Mouse (Mus musculus): ENCODE results near the gene Hgd.
A peak's percentile ranks its signal among the peaks of the same experiment; 100 is the strongest.
"Not testable (repeated sequence)": the region's sequence is repeated elsewhere in the genome, so short reads cannot be mapped to it uniquely, and the experiment has no call there.

Hgd gene

DNA sequence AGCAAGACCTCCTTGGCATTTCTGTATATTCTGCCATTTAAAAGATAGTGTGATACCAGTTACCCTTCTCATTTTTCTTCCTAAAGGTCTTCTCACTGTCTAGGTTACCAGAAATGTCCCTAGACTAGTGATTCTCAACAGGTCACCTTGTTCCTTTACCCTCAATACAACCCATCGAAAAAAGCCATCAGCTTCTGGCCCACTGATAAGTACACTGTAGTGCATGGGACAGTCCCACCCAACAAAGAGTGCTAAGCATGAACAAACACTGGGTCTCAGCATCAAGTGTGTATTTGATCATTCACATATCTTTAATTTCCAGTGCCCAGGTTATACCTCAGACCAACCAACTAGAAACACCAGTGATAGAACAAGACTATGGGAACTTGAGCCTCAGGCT, 55.1 kb downstream of the Hgd start:
- no peak for DNase-seq

DNA sequence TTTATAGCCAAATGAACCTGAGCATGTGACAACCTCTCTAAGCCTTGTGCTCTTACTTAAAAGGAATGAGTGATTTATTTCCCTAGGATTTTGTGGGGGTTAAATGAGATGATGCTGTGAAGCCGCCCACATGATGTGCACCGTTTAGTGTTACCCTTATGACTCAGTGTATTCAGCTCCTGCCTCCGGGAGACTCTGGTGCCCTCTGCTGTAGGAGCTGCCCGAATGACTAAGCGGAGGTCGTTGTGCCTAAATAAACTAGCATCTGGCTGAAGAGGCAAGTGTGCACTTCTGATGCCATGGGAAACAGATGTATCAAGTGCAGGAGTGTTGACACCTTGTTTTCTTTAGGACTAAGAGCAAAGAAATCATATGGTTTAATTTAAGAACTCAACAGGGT, 56.2 kb downstream of the Hgd start:
- no peak for DNase-seq

DNA sequence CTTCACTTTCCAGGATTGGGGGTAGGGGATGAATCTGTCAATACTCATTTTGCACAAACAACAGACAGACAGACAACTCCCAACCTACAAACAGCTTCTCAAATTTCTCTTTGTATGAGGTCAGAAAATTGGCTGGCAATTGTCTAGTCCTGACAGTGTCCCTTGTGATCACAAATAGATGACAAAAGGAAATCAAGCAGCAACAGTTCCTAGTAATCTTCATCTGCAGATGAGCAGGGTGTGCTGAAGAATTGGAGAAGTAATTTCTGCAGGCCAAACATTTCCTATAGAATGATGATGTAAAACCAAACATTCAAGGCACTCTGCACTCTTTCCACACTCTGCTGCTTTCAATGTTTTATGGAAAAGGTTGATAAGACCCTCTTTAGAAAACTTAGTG, 57.8 kb downstream of the Hgd start:
- DNase-seq: no peak

DNA sequence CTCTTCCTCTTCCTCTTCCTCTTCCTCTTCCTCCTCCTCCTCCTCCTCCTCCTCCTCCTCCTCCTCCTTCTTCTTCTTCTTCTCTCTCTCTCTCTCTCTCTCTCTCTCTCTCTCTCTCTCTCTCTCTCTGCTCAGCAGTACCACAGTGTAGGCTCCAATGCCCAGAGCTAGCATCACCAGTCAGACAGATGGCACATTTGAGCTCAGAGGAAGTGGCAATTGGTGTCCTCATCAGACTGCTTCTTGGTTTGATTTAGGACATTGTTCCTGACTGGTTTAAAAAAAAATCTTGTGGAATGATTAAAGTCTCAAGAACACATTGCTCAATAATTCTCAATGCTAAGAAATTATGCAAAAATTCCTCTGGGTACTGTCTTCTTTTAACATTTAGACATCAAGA, 60.6 kb downstream of the Hgd start:
- not testable (repeated sequence) for DNase-seq

DNA sequence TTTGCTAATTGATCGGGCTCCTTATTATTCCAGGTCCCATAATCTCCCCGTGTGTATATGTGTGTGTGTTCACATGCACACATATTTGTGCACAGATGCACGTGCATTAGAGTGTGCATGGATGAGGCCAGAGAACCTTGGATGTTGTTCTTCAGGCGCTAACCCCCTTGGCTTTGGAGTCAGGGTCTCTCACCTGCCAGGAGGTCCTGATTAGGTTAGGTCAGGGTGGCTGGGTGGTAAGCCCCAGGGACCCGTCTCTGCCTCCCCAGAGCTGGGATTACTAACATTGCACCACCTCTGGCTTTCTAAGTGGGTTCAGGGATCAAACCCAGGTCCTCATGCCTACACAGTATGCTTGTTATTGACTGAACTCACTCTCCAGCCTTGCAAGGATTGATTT, 64.5 kb downstream of the Hgd start:
- DNase-seq: no peak

DNA sequence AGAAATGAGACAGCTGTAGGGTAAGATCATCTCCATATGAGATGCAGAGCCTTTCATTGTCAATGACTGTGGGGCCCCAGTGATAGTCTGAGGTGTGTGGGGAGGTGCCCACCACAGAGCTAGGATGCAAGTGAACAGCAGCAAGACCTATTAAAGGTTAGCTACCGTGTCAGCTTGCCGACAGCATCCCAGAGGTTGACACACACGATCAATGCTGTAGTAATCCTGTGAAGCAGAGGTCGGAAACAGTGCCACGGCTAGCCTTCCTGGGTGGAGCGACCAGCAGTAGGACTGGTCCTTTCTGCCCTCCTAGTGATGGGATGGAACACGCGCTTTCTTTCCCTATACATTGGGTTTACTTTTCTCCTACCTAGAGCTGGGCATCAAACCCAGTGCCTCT, 65.3 kb downstream of the Hgd start:
- no peak for DNase-seq

DNA sequence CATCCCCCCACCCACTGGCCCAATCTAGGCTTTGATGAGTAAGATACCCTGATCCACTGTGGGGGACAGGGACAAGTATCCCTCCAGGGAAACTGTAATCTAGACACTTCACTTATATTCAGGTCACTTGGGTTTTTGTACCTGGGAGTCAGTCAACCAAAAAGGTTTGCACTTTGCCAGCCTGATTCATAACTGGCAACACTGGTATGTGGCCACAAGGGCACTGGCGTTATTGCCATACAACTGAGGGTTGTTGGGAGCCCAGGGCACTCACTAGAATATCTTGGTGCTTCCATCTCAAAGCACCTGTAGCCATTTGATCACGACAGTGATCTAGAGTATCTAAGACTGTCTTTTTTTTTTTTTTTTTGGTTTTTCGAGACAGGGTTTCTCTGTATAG, 65.8 kb downstream of the Hgd start:
- DNase-seq: no peak

DNA sequence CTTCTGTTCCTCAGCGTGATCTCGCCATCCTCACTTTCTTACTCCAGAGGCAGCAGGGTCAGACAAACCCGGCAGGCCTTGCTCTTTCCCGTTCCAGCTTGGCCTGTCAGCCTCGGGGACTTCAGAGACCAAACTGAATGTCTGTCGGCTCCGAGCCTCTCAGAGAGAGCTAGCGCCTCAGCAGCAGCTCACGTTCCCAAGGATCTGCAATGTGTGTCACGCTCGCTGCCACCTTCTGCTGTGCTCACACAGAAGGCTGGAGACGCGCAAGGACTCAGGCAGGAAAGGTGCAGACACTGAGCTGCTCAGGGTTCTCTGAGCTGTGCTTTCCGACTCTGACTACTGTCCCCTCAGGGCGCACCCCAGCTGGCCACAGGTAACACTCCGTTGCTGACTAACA, 67.1 kb downstream of the Hgd start:
- no peak for DNase-seq

DNA sequence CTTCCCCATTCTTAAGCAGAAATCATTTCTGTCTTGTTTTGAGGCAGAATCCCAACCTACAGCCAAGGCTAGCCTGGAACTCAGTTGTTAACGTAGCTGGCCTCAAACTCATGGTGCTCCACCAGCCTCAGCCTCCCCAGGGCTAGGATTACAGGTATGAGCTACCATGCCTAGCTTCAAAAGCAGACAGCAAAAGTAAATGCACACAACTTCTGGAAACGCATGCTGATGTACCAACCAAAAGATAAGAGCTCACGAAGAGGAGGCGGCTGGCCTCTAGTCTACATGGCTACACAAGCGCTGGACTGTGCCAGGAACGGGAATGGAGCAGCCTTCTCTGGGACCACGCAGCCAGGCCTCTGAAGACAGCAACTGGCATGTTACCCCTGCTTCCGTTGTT, 68.0 kb downstream of the Hgd start:
- DNase-seq: no peak

DNA sequence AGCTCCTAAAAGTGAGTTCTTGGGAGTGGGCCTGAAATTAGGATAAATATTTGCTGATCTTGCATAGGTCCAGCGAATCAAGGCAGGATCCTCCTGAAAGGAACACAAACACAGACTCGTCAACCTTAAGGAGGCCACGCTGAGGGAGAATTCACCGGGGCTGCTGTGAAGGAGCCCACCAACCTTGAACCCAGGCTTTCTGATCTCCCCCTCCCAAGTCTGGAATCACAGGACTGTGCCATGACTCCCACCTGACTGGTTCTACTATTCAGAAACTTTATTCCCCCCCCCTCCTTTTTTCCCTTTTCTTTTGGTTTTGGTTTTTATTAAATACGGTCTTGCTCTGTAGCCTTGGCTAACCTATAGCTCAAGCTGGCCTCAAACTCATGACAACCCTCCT, 69.1 kb downstream of the Hgd start:
- DNase-seq: no peak

DNA sequence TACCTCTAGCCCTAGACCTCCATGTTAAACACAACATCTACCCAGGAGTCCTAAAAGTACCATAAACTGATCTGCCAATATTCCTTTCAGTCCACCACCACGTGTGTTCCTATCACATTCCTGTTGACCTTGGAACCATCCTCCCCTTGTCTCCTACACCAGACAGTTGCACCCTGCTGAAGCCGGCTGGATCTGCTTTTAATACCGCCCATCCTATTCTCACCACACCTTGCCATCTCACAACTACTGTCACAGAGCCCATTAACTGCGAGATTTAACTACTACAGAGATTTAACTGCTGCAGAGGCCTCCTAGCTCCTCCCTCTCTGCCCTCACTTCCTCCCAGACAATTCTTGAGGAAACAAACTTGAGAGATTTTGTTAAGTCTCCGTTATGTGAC, 71.5 kb downstream of the Hgd start:
- DNase-seq: no peak

DNA sequence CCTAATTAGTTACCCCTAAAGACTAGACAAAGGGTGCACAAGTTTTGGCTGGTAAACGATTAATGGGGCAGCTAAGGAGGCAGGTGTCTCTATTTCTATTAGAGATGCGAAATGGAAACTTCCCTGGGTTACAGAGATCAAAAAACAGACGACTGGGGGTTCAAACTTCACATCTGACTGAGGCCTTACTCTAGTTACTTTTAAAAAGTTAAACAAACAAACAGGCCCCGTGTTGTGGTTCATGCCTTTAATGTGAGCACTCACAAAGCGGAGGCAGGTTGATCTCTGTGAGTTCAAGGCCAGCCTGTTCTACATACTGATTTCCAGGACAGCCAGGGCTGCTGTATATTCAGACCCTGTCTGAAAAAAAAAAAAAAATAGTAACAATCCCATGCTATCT, 72.7 kb downstream of the Hgd start:
- DNase-seq: no peak

DNA sequence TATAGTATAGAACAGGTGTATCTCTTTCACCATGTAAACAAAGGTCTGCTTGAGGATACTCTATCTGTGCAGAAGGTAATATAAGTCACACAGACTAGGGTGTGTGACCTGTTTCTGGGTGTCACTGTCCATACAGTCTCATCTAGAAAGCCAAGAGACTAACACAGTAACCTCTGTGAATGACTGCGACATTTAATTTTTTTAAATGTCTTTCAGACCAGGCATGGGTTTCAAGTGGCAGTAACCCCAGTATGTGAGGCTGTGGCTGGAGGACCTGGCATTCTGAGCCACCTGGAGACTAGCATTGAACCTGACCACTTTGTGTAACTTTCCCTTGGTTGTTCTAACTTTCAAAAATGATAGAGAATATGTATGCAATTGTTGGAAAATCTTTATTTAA, 73.1 kb downstream of the Hgd start:
- no peak for DNase-seq

DNA sequence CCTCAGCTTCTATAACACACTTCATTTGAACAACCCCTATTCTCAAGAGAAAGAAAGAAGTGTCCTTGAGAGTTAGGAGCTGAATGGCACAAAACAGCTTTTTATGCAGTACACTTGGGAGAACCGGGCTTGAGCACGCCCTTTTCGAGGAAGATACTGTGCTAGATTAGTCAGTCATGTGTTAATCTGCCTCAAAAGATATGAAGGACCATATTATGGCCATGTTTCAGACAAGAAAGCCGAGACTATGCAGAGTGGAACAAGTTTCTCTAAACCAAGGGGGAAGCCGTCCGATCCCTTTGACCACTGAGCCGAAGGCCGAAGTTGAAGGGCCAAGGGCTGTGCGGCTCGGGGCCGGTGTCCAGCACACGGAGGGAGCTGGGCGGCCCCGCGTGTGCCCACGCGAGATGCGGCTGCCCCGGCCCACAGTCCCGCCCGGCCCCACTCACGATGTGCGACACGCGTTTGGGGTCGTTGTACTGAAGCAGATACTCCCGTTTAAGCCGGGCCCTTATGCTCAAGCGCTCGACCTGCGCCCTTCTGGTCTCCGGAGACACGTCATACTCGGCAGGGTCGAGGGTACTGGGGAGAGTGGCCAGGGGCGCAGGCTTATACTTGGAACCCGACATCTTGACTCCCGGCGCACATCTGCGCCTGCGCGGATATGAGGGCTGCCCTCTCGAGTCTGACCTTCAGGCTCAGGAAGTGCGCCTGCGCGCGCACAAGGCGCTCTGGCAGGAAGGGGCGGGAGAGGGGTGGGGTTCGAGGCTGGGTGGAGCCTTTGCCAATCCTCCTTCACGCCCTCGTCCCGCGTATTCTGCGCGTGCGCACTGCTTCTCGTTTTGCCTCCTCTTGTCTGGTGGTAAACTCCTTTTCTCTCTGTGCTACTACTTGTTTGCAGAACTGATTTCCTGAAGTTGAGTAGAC, 74.0 kb downstream of the Hgd start, which contains the start of gene Ndufb4:
Ndufb4 (minus strand) TSS at position 723 of the 927 bp plus-strand sequence.
- peak; percentile 94 for DNase-seq

DNA sequence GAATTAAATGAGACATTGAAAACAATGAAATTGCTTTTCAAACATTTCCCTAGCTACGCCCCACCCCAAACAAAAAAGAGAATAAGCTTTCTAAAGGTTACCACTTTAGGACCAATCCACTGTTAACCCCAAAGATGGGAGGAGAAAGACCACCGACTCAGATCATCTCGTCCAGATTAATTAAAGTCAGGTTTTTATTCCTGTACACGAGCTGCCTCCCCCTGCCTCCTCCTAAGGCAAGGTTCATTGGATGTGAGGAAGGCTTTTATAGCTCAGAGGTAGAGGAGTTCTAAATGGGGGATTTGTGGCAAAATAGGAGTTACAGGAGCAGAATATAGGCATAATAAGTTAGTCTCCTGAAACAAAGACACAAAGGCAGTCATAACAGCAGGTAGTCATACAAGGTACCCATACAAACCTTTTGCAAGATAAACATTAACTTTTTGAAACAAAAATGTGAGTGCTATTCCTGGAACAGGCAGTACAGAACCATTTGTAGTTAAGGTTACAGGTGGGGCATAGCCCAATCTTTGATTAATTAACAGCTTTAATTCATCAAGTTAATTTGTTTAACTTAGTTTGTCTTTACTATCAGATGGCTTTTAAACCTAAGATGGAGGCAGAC, 75.0 kb downstream of the Hgd start:
- DNase-seq: no peak

DNA sequence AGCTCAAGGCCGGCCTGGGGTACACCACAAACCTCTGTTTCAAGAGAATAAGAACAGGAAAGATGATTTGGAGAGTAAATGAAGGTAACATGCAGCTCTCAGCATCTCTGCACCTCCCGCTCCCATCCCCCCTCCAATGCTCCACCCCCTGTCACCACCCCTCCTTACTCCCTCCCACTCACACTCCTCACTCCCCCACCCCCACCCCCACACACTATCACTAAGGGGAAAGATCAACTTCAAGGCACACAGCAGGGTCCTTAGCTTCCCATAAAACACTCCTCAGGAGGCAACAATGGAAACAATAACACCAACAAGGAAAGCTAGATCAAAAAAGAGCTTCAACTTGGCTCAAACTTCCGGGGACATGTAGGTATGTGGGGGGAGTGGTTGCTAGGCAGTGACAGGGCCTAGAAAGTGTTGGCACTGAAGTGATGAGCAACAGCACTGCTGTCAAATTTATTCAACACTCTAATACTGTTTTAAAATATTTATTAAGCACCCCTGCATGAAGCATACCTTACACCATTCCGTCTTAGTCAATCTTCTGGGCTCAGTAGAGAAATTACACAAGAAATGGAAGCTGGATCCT, 75.9 kb downstream of the Hgd start:
- no peak for DNase-seq

DNA sequence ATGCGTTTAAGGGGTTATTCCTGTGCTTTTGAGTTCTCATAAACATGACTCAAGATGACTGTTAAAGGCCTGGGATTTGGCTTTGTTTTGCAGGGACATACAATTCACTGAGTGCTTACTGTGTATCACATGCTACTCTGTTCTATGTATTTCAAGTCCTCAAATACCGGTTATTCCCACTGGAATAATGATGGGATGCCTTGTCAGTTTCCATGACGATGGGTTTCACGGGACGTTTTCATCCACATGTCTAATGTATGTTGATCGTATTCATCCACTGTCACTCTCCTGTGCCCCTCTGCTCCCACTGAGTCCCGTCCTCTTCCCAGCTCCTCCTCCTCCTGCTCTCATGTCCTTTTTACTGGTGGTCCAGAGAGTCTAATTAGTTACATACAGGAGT, 76.8 kb downstream of the Hgd start:
- DNase-seq: no peak

DNA sequence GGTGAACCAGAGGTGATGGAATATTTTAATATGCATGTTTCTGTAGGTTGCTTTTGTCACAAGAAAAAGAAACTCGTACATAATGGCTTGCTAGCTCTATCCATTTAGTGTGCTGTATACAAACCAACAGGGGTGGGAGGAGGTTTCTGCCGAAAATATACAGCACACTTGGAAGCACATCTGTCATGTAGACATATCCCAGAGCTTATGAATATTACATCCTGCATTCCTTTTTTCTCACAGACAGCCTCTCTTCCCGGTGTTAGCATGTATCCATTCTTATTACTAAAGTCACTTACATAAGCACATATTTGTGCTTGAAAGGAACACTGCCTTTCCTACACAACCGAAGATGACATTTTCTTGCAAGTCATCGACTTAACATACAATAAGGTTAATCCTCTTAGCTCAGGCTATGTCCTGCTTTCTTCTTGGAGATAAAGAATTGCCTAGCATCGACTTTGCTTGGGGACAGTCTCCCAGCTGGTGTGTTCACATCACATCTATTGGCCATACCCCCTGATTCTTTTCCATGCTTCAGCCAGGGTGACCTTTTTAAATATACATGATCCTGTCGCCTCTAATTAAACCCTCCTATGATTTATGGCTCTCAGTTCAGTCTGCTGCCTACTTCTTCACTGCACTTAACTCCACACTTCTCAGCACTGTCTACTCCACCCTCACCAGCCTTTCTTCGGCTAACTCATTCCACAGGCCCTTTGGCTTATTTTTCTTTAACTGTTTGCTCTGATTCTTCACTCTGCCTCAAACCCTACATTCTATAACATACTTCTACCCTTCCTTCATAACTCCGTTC, 83.9 kb downstream of the Hgd start:
- no peak for DNase-seq

DNA sequence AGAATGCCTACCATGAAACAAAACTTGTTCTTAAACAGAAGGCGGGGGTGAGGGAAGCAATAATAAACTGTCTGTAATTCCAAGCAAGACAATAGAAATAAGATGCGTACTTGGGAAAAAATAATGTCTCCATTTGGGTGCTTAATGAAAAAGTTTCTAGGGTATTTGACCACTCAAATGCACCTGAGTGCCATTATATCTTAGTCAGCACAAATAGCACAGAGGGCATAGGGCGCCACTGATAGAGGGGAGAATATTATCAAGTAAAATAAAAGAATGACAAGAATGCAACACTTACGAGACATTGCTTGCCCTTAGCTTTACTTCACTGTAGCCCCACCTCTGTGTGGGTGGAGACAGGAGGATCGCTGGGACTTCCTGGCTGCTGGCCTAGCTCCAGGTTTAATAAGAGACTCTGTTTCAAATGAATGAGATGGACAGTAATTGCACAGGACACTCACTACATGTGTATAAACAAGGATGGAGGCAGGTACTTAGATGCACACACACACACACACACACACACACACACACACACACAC, 85.5 kb downstream of the Hgd start:
- DNase-seq: no peak

DNA sequence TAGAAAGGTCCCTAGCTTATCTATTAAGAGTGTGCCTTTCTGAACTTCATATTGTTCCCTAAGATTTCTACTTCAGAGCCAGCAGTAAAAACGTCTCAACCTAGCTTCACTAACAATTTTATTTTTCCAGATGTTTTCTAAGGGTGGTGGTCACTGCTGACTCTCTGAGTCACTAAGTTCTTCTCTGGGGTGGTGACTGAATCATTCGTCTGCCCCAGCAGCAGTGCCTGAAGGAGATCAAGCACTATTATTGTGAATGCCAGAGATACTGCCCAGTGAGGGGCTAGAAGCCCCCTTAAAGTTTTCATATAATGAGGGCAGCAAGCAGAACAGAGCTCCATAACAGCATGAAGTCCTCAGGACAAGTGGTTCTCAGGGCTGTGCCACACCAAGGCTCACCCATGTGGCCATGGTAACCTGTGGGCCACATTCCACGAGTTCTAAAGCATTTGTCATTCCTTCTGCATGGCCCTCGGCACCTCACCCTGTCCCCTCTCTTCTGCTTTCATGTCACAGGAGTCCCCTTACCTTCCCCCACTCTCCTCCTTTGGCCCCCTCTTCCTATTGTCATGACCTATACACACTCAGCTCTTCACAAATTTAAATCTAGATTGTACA, 90.8 kb downstream of the Hgd start:
- DNase-seq: no peak

DNA sequence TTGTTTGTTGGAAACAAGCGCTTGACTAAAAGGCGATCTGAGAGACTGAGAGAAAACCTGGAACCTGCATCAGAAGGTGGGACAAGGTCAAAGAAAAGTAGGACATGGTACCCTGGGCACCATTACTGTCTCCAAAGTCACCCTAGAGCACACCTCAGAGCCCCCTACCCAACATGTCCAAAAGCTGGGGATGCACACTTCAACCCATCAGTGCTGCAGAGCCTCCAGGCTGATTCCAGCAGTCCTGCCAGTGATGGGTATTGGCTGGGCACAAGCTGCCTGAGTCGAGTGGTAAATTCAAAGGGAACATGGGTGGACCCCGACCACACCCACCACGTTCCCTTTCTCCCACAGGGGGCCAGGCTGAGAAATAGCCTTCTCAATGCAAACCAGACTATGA, 95.4 kb downstream of the Hgd start:
- no peak for DNase-seq

DNA sequence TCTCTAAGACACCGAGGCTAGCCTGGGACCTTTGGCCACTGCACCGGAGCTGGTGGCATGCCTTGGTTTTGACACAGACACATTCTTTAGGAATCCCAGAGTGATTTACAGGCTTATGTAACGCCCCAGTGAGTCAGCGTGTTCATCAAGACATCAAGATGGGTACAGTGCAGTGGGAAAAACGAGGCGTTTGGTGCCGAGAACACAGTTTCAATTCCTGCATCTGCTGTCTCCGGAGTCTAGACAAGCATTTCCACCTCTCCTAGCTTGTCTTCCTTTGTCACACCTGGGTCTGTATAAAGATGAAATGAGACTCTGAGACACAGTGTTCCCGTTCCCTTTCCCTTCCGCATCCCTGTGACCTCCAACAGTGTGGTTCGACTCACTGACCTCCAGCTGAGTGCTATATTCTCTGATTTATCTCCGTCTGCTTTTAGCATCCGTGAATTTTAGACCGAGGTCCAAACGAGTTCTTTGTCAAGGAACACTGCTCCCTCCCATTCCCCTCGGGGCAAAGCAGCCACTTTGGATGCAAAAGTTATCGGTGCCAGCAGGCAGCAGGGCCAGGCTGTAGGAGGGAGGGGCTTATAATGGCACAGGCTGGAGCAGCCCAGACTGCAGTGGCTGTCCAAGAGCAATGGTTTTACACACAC, 96.2 kb downstream of the Hgd start:
- no peak for DNase-seq

Data from thymus, postnatal 25 days (tissue).